Mouse (Mus musculus) A20 (cell line): ENCODE results near the gene Rap1gap2.

ENCODE experiments used
- DNase-seq: peaks from one replicate; pipeline ENCODE4 v3.0.0-alpha.2; 2011; ENCODE audit warnings: low read depth, low spot score

The Rap1gap2 gene

GRCm38 (mm10) chr11:74412462-74412861 lies 198.3 kb downstream of the Rap1gap2 start:
- DNase-seq: no peak

- no peak for DNase-seq
Observed at GRCm38 (mm10) chr11:74411943-74412342, 198.8 kb downstream of the Rap1gap2 start.

GRCm38 (mm10) chr11:74409757-74410174 lies 200.9 kb downstream of the Rap1gap2 start:
- DNase-seq: no peak

- no peak for DNase-seq
Observed at GRCm38 (mm10) chr11:74409447-74409754, 201.3 kb downstream of the Rap1gap2 start.

GRCm38 (mm10) chr11:74408587-74409446 lies 201.9 kb downstream of the Rap1gap2 start:
- DNase-seq: peak; percentile 35

- DNase-seq: no peak
Observed at GRCm38 (mm10) chr11:74405201-74405600, 205.5 kb downstream of the Rap1gap2 start.

GRCm38 (mm10) chr11:74404216-74404615 lies 206.5 kb downstream of the Rap1gap2 start:
- no peak for DNase-seq

- DNase-seq: peak; percentile 63
Observed at GRCm38 (mm10) chr11:74402126-74402525, 208.6 kb downstream of the Rap1gap2 start.

GRCm38 (mm10) chr11:74395583-74395982 lies 215.1 kb downstream of the Rap1gap2 start:
- no peak for DNase-seq

- DNase-seq: no peak
Observed at GRCm38 (mm10) chr11:74393489-74393888, 217.2 kb downstream of the Rap1gap2 start.

GRCm38 (mm10) chr11:74392903-74393302 lies 217.8 kb downstream of the Rap1gap2 start:
- no peak for DNase-seq

- no peak for DNase-seq
Observed at GRCm38 (mm10) chr11:74391899-74392298, 218.8 kb downstream of the Rap1gap2 start.

GRCm38 (mm10) chr11:74387203-74387602 lies 223.5 kb downstream of the Rap1gap2 start:
- no peak for DNase-seq

GRCm38 (mm10) chr11:74385674-74386073 lies 225.0 kb downstream of the Rap1gap2 start:
- no peak for DNase-seq

- DNase-seq: no peak
Observed at GRCm38 (mm10) chr11:74379166-74379873, 231.4 kb downstream of the Rap1gap2 start.

GRCm38 (mm10) chr11:74376847-74377246 lies 233.9 kb downstream of the Rap1gap2 start:
- DNase-seq: peak; percentile 87

GRCm38 (mm10) chr11:74371393-74372100 lies 239.2 kb downstream of the Rap1gap2 start:
- peak; percentile 77 for DNase-seq

- no peak for DNase-seq
Observed at GRCm38 (mm10) chr11:74361769-74362168, 248.9 kb downstream of the Rap1gap2 start, which contains the start of gene Olfr412. Olfr412 (plus strand) TSS chr11:74362069.

GRCm38 (mm10) chr11:74352550-74352949 lies 258.2 kb downstream of the Rap1gap2 start, which contains the start of gene Olfr411:
Olfr411 (minus strand) TSS chr11:74352650.
- no peak for DNase-seq

- no peak for DNase-seq
Observed at GRCm38 (mm10) chr11:74337931-74338330, 272.8 kb downstream of the Rap1gap2 start, which contains the start of gene Olfr410. Olfr410 (minus strand) TSS chr11:74338031.
